Mouse (Mus musculus) cerebellum, adult 18-20 months (tissue): ENCODE data around the gene G3bp2.

Source experiments
- DNase-seq, 2 experiments: peaks; one replicate each; pipeline ENCODE4 v3.0.0; 2021

G3bp2 gene

DNA sequence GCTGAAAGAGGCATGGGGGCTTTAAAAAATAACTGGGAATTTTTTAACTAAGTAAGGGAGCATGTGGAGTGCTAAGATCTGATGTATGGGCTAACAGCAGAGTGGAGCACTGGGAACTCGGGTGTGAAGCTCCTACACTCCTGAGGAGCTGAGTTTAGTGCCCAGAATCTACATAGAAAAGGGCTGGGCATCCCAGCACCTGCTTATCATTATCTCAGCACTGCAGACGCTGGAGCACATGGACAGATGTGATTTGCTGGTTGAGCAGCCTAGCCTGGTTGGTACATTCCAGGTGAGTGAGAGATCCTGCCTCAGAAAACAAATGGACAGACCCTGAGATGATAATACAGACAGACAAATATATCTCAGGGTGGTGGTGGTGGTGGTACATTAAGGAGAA lies 73.7 kb downstream of the G3bp2 start:
- no peak for DNase-seq

DNA sequence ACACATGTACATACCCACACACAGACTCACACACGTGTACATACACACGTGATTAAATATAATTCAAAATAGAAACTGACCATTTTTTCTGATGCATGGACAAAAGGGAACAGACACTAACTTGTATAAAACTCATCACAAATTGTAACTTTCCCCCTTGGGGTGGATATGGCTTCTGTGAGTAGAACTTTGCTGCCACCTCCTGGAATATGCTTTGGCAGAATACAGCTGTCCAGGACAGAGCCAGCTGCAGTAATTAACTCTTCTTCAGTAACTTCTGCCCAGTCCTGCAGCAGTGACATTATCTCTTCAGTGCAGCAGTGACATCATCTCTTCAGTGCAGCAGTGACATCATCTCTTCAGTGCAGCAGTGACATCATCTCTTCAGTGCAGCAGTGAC lies 80.5 kb downstream of the G3bp2 start:
- no peak for DNase-seq
